Mouse (Mus musculus) splenic B cell, adult 2 months (primary cell): ENCODE results near the gene Numb.
"Not testable (repeated sequence)": the region's sequence is repeated elsewhere in the genome, so short reads cannot be mapped to it uniquely, and the experiment has no call there.

Experiments
- DNase-seq: peaks from one replicate; pipeline ENCODE4 v3.0.0-alpha.2; 2011; ENCODE audit warnings: low read depth, low spot score
- H3K27me3 ChIP-seq: 2 replicates; pipeline ENCODE4 v1.6.1; 2012; ENCODE audit warnings: mild to moderate bottlenecking, low read length, moderate library complexity, mixed read lengths; ENCODE audit not compliant: control insufficient read depth, poor library complexity, insufficient read depth, severe bottlenecking
- H3K36me3 ChIP-seq: 2 replicates; pipeline ENCODE4 v1.6.1; 2012; ENCODE audit warnings: mild to moderate bottlenecking, low read length, moderate library complexity, mixed read lengths; ENCODE audit not compliant: control insufficient read depth, poor library complexity, insufficient read depth, severe bottlenecking

Numb gene

DNA sequence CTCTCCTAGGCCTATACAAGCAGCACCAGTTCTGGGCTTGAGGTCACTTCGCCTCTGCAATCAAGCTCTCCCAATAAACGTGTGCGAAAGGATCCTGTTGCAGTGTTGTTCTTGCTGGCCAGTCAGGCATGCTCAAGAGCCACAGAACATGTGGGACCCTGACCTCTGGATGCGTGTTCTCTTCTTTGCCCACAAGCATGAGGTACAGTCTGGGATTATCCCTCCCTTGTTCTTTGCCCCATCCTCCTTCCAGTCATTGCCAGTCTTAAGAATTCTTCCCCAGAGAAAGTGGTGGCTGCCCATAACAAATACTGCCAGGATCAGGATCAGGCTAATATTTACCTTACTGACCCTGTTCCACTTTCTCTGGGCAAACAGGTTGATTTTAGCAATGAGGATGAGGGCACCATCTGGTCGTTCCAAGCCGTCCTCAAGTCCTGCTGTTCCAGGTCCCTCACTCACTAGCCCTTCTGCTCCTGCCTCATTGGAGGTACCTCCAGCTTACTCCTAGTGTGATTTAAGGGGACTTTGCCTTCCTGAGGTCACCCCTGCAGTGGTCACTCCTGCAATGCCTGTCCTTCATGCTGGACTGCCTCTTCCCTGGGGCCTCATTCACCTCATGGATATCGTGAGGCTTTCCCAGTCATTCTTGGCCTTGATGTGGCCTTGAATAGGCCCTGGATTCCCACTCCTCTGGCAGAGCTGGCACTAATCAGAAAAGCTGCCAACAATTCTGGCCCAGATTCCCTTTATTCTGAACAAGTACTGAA lies 36.0 kb downstream of the Numb start:
- Histone ChIP-seq H3K27me3 (no peaks in the 10 kb centered on the region), H3K36me3 (no peaks in the 10 kb centered on the region)
- DNase-seq = no peak

DNA sequence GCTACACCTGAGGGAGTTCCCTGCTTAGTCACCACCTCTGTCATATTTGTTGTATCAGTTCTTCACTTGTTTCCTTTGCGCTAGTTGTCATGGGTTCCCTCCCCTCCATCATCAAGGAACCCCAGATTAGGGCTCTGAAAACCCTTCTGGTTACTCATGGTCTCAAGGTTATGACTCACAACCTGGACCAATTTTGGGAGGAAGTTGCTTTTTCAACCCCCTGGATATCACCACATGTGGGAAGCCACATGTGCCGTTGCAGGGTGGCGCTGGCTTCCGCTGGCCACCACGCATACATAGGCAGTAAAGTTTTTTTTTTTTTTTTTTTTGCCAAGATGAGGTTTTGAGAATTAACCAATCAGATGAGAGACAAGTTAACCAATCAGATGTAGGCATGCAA lies 36.7 kb downstream of the Numb start:
- H3K36me3 ChIP-seq, DNase-seq, H3K27me3 ChIP-seq: not testable (repeated sequence)

DNA sequence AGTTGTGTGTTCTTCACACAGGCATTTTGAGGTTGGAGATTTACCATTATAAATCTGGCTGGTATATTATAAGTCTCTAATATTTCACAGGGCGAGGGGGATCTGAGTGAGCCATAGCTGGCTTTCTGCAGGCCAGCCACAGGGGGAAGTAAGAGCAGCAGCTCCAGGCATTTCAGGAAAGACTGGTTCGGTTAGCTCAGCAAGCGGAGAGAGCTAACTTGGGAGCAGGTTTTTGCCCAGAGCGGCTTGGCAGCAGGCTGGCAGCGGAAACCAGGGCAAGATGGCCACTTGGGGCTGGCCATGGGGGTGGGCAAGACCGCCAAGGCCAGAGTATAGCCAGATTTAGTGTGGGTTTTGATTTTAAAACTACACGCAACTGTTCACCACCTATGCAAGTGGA lies 39.2 kb downstream of the Numb start:
- Histone ChIP-seq H3K36me3 (no peaks in the 10 kb centered on the region), H3K27me3 (no peaks in the 10 kb centered on the region)
- no peak for DNase-seq

DNA sequence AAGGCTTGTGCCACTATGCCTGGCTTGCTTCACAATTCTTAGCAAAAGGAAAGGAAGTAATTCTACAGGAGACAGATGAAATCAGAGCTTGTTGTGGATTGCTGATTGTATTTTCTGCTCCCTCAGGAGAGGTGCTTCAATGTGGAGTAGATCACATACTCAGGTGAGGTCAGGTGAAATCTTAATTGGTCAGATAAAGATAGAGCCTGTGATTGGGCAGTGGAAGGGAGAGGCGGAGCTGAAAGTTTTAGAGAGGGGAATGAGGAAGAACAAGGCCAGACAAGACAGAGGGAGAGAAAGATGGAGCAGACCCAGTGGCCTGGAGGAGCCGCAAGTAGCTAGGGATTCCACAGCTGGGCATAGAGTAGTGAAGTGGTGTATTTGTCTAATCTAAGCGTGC lies 39.6 kb downstream of the Numb start:
- DNase-seq = no peak
- H3K36me3 ChIP-seq = no peaks in the 10 kb centered on the region
- H3K27me3 ChIP-seq = no peaks in the 10 kb centered on the region

DNA sequence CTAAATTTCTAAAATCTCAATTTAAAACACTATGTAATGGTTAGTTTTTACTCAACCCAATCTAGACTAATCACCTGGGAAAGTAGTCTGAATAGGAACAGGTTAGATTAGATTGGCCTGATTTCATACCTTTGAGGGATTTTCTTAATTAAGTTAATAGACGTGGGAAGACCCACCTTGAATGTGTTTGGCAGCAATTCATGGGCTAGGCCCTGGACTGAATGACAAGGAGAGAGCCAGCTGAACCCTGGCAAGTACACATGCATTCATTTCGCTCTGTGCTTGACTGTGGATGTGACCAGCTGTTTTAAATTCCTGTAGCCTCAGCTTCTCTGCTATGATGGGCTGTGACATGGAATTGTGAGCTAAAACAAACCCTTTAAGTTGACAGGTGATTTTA lies 40.8 kb downstream of the Numb start:
- no peaks in the 10 kb centered on the region for H3K36me3 ChIP-seq
- H3K27me3 ChIP-seq = no peaks in the 10 kb centered on the region
- DNase-seq = no peak

DNA sequence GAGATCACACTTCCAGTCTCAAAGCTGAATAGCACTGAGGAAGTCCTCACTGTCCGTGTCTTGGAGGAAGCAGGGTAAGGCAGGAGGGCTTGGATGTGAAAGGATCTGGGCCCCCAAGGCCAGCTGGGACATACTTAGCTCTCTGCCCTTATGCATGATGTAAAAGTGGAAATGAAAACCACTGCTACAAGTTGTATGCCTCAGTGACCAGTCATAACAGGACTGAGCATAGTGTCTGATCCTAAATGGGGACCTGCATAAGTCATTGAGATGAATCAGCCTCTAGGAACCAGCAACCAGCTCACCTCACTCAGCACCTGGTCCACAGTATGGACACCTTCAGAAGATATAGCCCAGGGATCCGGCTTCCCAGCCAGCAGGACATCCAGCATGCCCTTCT lies 46.6 kb downstream of the Numb start:
- Histone ChIP-seq H3K27me3 (no peaks in the 10 kb centered on the region), H3K36me3 (no peaks in the 10 kb centered on the region)
- DNase-seq = peak; percentile 6

DNA sequence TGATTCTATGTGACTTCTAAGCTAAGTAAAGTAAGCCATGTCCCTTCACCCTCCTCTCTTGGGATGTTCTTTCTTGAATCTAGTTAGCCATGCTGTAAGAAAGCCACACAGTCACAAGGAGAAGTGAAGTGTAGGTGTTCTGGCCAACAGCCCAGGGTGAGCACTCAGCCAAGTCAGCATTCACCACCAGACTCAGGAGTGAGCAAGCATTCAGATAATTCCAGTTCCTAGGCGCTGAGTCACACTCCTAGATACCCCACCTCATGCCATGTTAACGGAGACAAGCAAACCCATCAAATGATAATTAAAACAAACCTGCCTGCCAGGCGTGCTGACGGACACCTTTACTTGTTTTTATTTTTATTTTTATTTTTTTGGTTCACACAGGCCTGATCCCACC lies 47.1 kb downstream of the Numb start:
- no peak for DNase-seq
- no peaks in the 10 kb centered on the region for H3K36me3 ChIP-seq

DNA sequence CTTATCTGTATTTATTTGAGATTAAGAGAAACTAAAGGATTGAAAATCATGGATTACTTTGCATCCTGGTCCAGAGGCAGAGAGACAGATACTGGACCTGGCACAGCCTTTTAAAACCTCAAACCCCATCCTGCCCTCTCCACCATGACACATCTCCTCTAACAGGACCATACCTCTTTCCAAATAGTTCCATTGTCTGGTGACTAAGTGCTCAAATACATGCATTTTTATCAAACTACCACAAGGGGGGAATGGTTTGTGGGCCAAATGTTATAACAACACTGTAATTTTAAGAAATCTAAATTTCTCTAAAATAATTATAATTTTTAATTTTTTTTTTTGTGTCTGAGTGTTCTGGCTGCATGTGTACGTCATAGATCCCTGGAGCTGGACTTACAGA lies 57.2 kb downstream of the Numb start:
- Histone ChIP-seq H3K27me3 (no peaks in the 10 kb centered on the region), H3K36me3 (no peaks in the 10 kb centered on the region)
- peak; percentile 19 for DNase-seq

More for the DNA sequence above, 47.1 kb downstream of the Numb start:
- H3K27me3 ChIP-seq = no peaks in the 10 kb centered on the region

DNA sequence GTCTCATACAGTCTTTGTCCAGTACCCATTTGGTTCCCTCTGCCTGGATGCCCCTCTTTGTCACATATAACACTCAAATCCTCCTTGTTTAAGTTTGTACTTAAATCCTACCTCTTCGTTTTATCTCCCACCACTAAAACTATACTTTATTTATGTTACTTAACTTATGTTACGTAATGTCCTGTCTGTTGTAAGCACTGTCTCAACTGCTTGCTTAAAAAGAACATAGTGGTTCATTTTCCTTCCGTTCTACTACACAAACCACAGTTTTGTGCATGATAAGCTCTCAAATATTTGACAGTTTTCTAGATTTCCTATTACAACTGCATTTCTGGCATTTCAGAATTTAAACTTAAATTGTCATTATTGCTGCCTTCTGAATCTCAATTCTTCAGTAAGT lies 59.9 kb downstream of the Numb start:
- DNase-seq = no peak
- Histone ChIP-seq H3K27me3 (no peaks in the 10 kb centered on the region), H3K36me3 (no peaks in the 10 kb centered on the region)

DNA sequence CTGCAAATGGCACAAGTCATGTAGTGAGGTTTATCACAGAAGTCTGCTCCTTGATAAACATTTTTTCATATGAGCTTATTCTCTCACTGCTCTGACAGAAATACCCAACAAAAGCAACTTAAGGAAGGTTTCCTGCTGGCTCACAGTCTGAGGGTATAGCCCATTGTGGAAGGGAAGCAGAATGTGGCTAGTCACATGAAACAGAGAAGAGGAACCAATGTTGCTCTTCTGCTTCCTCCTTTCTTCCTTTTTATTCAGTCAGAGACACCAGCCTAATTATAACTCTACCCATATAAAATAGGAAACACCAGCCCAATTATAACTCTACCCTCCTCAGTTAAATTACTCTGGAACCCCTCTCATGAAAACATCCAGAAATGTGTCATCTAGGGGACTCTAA lies 61.0 kb downstream of the Numb start:
- no peaks in the 10 kb centered on the region for H3K27me3 ChIP-seq
- DNase-seq = peak; percentile 53
- H3K36me3 ChIP-seq = no peaks in the 10 kb centered on the region

DNA sequence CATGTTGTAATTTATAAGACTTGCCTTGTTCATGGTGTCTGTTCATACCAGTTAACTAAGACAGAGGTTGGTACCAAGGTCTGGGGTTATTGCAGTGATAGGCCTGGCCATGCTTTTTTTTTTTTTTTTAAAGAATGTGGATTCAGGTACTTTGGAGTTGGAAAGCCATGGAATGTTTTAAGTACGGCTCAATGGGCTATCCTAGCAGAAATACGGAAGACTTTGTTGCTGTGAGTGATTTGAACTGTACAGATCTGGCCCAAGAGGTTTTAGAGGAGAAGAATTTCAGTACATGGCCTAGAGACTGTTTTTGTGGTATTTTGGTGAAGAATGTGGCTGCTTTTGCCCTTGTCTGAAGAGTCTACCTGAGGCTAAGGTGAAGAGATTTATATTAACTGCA lies 63.7 kb downstream of the Numb start:
- DNase-seq = no peak
- no peaks in the 10 kb centered on the region for H3K36me3 ChIP-seq
- no peaks in the 10 kb centered on the region for H3K27me3 ChIP-seq

DNA sequence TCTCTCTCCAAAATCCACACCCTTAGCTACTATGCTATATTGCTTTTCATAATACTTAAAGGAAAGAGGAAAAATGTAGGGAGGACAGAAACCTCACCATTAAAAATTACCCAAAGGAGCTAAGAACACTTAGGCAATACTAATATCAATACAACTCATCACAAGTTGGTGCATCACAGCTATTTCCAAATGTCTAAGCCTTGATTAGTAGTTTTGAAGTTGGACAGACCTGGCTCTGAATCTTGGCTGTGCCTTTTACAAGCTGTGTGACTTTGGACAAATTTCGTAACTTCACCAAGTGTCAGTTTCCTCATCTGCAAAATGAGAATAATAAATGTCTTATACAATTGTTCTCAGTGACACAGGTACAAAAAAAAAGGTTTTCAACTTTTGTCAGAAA lies 66.5 kb downstream of the Numb start:
- DNase-seq = no peak
- H3K36me3 ChIP-seq = no peaks in the 10 kb centered on the region
- H3K27me3 ChIP-seq = no peaks in the 10 kb centered on the region

DNA sequence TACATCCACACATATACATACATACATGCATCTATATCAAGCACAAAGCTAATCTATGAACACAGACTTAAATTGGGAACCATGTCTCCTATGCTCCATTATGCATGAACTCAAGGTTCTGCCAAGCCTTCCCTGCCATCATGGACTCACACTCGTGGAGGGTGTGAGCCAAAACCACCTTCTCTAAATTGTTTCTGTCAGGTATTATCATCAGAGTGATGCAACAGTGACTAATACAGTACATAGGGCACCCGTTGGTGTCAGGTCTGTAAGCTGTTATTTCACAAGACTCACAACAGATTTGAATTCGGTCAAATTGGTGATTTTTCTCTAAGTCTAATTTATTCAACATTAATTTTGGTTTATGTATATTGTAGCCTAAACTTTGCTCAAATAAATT lies 67.5 kb downstream of the Numb start:
- no peaks in the 10 kb centered on the region for H3K36me3 ChIP-seq

DNA sequence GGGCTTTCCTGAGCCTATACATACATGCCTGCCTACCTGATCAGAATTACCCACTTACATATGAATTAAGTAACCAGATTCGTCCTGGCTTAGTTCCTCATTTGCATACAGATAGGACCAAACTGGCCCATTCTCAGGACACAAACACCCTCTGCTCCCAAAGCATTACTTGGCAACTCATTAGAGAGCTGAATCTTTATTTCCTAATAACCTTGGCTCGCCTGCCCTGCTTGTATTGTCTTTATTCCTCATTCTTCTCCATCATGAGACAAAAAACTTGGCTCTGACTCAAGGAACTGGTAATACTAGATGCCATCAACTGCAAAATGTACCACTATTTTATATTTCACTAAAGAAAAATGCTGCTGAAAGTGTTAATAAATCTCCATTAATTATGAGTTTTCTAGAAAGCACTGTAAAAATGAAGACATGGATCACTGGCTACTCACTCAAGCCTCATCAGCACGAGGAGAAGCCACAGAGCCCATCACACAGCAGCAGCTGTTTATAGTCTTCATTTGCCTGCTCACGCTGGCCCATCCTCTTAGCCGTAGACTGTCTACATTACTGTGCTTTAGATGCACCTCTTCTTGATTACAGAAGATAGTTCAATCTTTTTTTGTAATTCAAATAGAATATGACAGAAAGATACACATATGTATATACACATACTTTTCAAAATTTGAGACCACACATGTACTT lies 69.1 kb downstream of the Numb start:
- H3K27me3 ChIP-seq = no peaks in the 10 kb centered on the region
- DNase-seq = no peak
- no peaks in the 10 kb centered on the region for H3K36me3 ChIP-seq

More for the DNA sequence above, 67.5 kb downstream of the Numb start:
- H3K27me3 ChIP-seq = no peaks in the 10 kb centered on the region
- no peak for DNase-seq

DNA sequence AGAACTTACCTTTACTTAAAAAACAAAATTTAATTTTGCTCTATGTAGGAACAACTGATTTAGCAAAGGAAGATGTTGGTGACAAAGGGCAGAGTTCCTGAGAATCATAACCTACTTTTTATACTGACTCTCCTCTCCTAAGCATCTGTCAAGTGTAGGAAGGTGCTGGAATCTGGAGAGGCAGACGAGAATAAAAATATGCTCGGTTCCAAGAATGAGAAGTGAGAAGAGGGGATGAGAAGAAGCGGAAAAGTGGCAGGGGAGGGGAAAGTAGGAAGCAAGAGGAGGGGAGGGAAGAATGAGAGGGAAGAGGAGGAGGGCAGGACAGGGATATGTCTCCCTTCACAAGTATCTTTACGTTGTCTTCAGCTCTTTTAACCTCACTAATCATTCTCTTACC lies 71.4 kb downstream of the Numb start:
- DNase-seq = no peak
- Histone ChIP-seq H3K36me3 (no peaks in the 10 kb centered on the region), H3K27me3 (no peaks in the 10 kb centered on the region)
